Mouse (Mus musculus): ENCODE measurements around the gene Hlcs. TPM values are rescaled to one million over a fixed set of nuclear protein-coding genes. Genes with fewer than 3 reads are reported as not detected.
A peak's percentile ranks its signal among the peaks of the same experiment; 100 is the strongest.

Hlcs gene
- polyA plus RNA-seq, 1 experiment, result 6.9 TPM

DNA sequence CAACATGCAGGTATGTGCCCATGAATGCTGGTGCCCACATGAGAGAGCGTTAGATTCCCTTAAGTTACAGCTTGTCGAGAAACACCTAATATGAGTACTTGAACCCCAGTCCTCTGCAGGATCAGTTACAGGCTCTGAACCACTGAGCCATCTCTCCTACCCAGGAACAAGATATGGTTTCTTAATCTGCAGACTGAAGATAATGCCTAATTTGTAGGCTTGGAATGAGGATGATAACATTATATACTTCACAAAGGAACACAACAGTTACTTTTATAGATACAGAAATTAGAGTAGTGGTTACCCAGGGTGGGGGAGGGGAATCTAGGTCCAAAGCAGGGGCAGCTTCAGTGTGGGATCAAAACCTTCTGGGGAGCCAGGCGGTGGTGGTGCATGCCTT, 12.6 kb upstream of the Hlcs start:
- DNase-seq, result no peak
- Histone ChIP-seq H3K4me3 (ENCODE audit: insufficient read depth, low read depth, low read length) (no peak overlapping the region), H3K36me3 (ENCODE audit: control insufficient read depth, insufficient read depth, low read length) (no peaks in the 10 kb centered on the region), H3K4me1 (ENCODE audit: control insufficient read depth, insufficient read depth, low read length) (no peaks in the 10 kb centered on the region), H3K27me3 (replicated peaks; ENCODE audit: control insufficient read depth, insufficient read depth, low read length) (no peaks in the 10 kb centered on the region), H3K27ac (ENCODE audit: insufficient read depth, low read depth, low read length) (no peak overlapping the region)
- 90% methylated on average over 3 of the region's 3 CpGs for WGBS
- TF ChIP-seq POLR2A (IDR thresholded peaks at IDR 0.05; ENCODE audit: low read depth, low read length) (no peak), CTCF (conservative IDR thresholded peaks at IDR 0.05; ENCODE audit: insufficient read depth, insufficient read length, low read depth, low read length) (no peak)

DNA sequence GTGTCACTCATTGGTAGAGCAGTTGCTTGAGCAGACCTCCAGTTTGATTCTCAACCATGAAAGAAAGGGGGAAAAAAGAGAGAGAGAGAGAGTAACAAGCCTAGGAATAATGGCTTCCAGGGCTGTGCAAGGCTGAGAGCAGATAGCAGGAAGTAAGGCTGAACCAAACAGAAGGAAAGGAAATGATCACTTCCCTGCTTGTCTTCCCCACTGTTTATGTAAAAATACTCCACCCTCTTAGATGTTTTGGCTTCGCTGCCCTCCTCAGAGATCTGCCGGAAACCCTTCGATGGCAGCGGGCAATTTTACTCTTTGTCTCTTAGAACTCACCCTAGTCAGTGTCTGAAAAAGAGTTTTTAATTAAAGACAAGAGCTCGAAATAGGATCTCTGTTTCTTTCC, 10.3 kb upstream of the Hlcs start:
- TF ChIP-seq CTCF (conservative IDR thresholded peaks at IDR 0.05; ENCODE audit: insufficient read depth, insufficient read length, low read depth, low read length) (no peak), POLR2A (IDR thresholded peaks at IDR 0.05; ENCODE audit: low read depth, low read length) (no peak)
- H3K27ac ChIP-seq (ENCODE audit: insufficient read depth, low read depth, low read length), result peak overlapping the region; percentile 68
- H3K4me1 ChIP-seq (ENCODE audit: control insufficient read depth, insufficient read depth, low read length), result no peaks in the 10 kb centered on the region
- H3K4me3 ChIP-seq (ENCODE audit: insufficient read depth, low read depth, low read length), result no peak overlapping the region
- H3K27me3 ChIP-seq (replicated peaks; ENCODE audit: control insufficient read depth, insufficient read depth, low read length), result no peaks in the 10 kb centered on the region
- DNase-seq, result peak; percentile 48
- H3K36me3 ChIP-seq (ENCODE audit: control insufficient read depth, insufficient read depth, low read length), result no peaks in the 10 kb centered on the region
- WGBS, result 59% methylated on average over 5 of the region's 5 CpGs

DNA sequence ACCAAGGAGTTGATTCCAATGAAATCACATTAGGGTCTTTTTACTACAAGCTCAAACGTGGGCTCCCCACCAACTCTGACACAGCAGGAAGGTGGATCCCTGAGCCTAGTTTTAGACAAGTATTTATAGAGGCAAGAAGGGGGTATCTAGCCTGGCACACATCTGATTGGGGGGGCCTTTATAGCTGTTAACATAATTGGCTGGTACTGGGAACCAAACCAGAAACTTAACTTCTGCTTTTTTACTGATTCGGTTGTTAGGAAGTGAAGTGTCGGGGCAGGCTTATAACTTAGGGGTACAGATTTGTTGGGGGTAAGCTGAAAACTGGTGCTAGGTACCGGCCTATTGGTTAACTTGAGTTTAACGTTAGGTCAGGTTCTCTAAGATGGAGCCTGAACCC, 6.9 kb upstream of the Hlcs start:
- H3K4me3 ChIP-seq (ENCODE audit: insufficient read depth, low read depth, low read length), result no peak overlapping the region
- WGBS, result 88% methylated on average over 5 of the region's 5 CpGs
- no peaks in the 10 kb centered on the region for H3K36me3 ChIP-seq (ENCODE audit: control insufficient read depth, insufficient read depth, low read length)
- no peaks in the 10 kb centered on the region for H3K27me3 ChIP-seq (replicated peaks; ENCODE audit: control insufficient read depth, insufficient read depth, low read length)
- no peak overlapping the region for H3K27ac ChIP-seq (ENCODE audit: insufficient read depth, low read depth, low read length)
- TF ChIP-seq CTCF (conservative IDR thresholded peaks at IDR 0.05; ENCODE audit: insufficient read depth, insufficient read length, low read depth, low read length), result no peak
- TF ChIP-seq POLR2A (IDR thresholded peaks at IDR 0.05; ENCODE audit: low read depth, low read length), result no peak
- no peaks in the 10 kb centered on the region for H3K4me1 ChIP-seq (ENCODE audit: control insufficient read depth, insufficient read depth, low read length)
- no peak for DNase-seq

DNA sequence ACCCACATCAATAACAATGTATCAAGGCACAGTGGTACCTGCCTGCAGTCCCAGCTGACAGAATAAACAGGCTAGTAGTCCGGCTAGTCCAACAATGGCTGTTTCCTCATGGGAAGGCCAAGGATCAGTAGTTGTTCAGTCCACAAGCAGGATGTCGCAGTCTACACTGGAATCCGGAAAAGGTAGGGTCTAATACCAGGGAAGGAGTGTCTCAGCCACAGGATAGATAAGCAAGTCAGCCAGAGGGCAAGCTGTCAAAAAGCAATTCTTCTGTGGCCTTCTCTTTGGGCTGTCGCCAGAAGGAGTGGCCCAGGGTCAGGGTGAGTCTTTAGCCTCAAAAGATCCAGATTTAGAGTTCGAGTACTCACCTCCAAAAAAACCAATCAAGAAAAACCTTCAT, 4.4 kb upstream of the Hlcs start:
- DNase-seq, result peak; percentile 92
- Histone ChIP-seq H3K27me3 (replicated peaks; ENCODE audit: control insufficient read depth, insufficient read depth, low read length) (no peaks in the 10 kb centered on the region), H3K27ac (ENCODE audit: insufficient read depth, low read depth, low read length) (peak overlapping the region; percentile 76; the same call in 1 of the 2 replicates), H3K4me1 (ENCODE audit: control insufficient read depth, insufficient read depth, low read length) (no peaks in the 10 kb centered on the region), H3K4me3 (ENCODE audit: insufficient read depth, low read depth, low read length) (no peak overlapping the region), H3K36me3 (ENCODE audit: control insufficient read depth, insufficient read depth, low read length) (no peaks in the 10 kb centered on the region)
- no peak for TF ChIP-seq CTCF (conservative IDR thresholded peaks at IDR 0.05; ENCODE audit: insufficient read depth, insufficient read length, low read depth, low read length)
- 67% methylated on average over 5 of the region's 5 CpGs for WGBS

- Histone ChIP-seq H3K27ac (ENCODE audit: insufficient read depth, low read depth, low read length) (no peak overlapping the region), H3K36me3 (ENCODE audit: control insufficient read depth, insufficient read depth, low read length) (no peaks in the 10 kb centered on the region), H3K4me3 (ENCODE audit: insufficient read depth, low read depth, low read length) (no peak overlapping the region), H3K27me3 (replicated peaks; ENCODE audit: control insufficient read depth, insufficient read depth, low read length) (no peaks in the 10 kb centered on the region), H3K4me1 (ENCODE audit: control insufficient read depth, insufficient read depth, low read length) (0 out of 2 replicates have a peak, but pooled peaks cover 2% of the 10 kb centered on the region)
- DNase-seq, result no peak
- WGBS, result 45% methylated on average over 1 of the region's 1 CpGs
- TF ChIP-seq POLR2A (IDR thresholded peaks at IDR 0.05; ENCODE audit: low read depth, low read length) (no peak), CTCF (conservative IDR thresholded peaks at IDR 0.05; ENCODE audit: insufficient read depth, insufficient read length, low read depth, low read length) (no peak)
These were observed 1.8 kb upstream of the Hlcs start for GRCm38 (mm10) chr16:94315215-94315614.

DNA sequence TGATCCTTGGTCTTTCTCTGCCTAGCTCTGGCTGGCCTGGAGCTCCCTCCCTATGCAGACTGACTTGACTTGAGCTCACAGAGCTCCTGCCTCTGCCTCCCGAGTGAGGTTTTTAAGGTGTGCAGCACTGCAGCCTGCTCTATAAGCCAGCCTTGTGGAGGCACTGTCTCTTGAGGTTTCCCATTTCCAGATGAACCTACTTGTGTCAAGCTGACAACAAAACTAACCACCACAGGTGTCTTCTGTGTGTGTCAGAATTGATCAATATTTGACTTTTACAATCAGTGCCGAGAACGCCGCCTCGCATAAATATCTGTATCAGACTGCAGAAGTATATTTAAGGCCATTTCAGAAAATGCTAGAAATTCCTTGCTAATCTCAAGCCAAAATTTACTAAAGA, 1.3 kb upstream of the Hlcs start:
- H3K27me3 ChIP-seq (replicated peaks; ENCODE audit: control insufficient read depth, insufficient read depth, low read length), result no peaks in the 10 kb centered on the region
- WGBS, result 96% methylated on average over 5 of the region's 5 CpGs

DNA sequence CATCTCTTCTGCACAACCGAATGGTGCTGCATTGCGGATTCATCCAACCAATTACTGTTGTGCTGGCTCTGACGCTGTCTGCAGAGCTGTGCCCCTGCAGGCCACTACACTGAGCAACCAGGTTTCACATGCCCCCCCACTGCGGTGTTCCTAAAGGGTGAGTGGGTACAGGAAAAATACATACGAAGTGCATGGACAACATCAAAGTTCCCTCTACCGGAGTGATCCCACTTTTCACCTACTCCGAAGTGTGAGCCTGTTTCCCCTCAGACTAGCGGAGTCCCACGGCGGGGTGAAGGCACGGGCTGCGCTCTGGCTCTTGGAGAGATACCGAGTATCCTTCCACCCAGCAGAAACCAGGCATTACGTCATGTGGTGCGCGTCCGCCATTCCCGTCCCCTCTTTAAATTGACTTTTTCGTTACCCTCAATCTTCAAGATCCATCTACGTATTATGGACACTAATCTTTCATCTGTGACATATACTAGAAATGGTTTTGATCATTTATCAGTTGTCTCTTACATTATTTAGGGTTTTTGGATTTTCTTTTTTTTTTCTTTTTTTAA, 625 bp downstream of the Hlcs start:
- under 1% methylated on average over 20 of the region's 20 CpGs for WGBS
- H3K27me3 ChIP-seq (replicated peaks; ENCODE audit: control insufficient read depth, insufficient read depth, low read length), result no peaks in the 10 kb centered on the region
- peak; percentile 87 for DNase-seq
- H3K36me3 ChIP-seq (ENCODE audit: control insufficient read depth, insufficient read depth, low read length), result no peaks in the 10 kb centered on the region
- peak overlapping the region; percentile 99 for H3K27ac ChIP-seq (ENCODE audit: insufficient read depth, low read depth, low read length)
- peak overlapping the region; percentile 89 for H3K4me3 ChIP-seq (ENCODE audit: insufficient read depth, low read depth, low read length)
- 0 out of 2 replicates have a peak, but pooled peaks cover 2% of the 10 kb centered on the region for H3K4me1 ChIP-seq (ENCODE audit: control insufficient read depth, insufficient read depth, low read length)
- peak; percentile 37 for TF ChIP-seq CTCF (conservative IDR thresholded peaks at IDR 0.05; ENCODE audit: insufficient read depth, insufficient read length, low read depth, low read length)
- peak; percentile 24 for TF ChIP-seq POLR2A (IDR thresholded peaks at IDR 0.05; ENCODE audit: low read depth, low read length)

More for the DNA sequence above, 1.3 kb upstream of the Hlcs start:
- DNase-seq, result no peak
- Histone ChIP-seq H3K36me3 (ENCODE audit: control insufficient read depth, insufficient read depth, low read length) (no peaks in the 10 kb centered on the region), H3K4me3 (ENCODE audit: insufficient read depth, low read depth, low read length) (no peak overlapping the region), H3K4me1 (ENCODE audit: control insufficient read depth, insufficient read depth, low read length) (0 out of 2 replicates have a peak, but pooled peaks cover 2% of the 10 kb centered on the region), H3K27ac (ENCODE audit: insufficient read depth, low read depth, low read length) (no peak overlapping the region)
- TF ChIP-seq POLR2A (IDR thresholded peaks at IDR 0.05; ENCODE audit: low read depth, low read length) (no peak), CTCF (conservative IDR thresholded peaks at IDR 0.05; ENCODE audit: insufficient read depth, insufficient read length, low read depth, low read length) (no peak)

All from kidney, adult 2 months (tissue).